Mouse (Mus musculus) embryo, embryonic 10.5 days (tissue): ENCODE data around the gene Dner.
A peak's percentile ranks its signal among the peaks of the same experiment; 100 is the strongest.

ENCODE experiments used
- DNase-seq: peaks from one replicate; pipeline ENCODE4 v3.0.0-alpha.2; 2015; ENCODE audit warnings: low spot score

Gene Dner

DNA sequence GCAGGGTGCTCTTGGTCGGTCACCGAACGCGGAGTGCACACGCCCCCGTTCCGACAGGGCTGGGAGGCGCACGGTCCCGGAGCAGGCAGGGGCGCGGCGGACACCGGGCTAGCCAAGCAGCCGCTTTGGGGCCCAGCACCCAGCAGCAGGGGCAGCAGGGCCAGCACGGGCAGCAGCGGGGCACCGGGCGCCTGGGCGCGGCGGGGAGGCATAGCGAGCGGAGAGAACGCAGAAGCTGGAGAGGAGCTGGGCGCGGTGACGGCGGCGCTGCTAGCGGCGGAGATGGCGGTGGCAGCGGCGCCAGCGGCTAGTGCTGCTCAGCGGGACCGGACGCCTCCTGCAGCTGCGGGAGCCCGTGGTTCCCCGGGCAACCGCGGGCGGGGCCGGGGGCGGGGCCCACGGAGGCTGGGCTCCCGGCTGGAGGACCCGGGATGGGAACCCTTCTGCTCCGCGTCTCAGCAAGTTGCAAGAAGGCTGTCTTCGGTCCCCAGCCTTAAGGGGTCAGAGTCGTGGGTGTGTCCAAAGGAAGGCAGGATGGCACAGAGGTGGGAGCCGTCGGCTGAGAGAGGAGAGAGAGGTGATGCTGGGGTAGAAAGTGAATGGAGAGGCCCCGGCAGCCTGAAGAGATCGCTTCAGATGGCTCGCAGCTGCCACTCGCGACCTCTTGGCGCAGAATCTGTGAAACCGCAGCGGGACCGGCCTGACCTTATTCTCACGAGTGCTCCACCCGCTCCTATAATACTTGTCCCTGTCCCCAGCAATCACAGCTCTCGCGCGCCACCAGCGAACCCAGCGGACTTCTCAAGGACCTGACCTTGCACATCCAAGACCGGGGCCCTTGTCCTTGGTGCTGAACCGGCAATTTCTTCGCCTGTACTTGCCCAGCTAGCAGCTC, at the start of gene Dner:
Dner (minus strand) TSS at position 705 of the 895 bp plus-strand sequence.
- DNase-seq: peak; percentile 94

- DNase-seq: no peak
Observed at GRCm38 (mm10) chr1:84742156-84742555, 46.1 kb upstream of the Dner start.

DNA sequence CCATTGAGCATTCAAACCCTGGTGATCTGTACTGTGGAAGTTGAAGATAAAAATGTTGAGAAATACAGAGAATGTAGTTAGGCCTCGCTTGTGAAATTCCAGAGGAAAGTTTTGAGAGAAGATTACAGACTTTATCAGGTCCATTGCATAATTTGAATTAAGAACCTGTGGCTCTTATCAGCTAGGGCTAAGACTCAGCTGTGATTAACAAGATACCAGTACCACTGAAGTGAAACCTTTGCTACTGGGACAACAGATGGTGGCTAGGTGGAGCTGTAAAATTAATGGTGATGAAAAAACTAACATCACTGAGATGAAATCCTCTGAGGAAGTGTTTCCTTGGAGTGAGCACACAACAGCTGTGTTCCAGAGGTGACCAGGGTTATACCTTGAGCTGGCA, 44.1 kb upstream of the Dner start:
- no peak for DNase-seq

- no peak for DNase-seq
Observed at GRCm38 (mm10) chr1:84737097-84737496, 41.1 kb upstream of the Dner start.

- peak; percentile 50 for DNase-seq
Observed at GRCm38 (mm10) chr1:84733799-84734198, 37.8 kb upstream of the Dner start.

DNA sequence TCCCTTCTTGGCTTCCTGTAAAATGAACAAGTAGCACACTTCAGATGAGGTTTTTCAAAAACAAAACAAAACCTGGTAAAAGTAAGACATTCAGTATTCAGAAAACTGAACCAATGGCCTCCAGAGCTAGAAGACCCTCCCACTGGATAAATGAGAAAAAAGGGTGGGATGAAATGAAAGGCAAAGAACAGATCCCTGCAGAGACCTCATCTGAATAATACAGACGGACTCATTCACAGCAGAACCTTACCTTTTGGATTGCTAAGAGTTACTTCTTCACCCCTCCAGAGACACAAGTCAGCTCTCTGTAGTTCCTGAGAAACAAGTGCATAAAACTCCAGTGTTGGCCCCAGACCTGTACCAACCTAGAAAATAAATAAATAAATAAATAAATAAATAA, 35.7 kb upstream of the Dner start:
- no peak for DNase-seq

DNA sequence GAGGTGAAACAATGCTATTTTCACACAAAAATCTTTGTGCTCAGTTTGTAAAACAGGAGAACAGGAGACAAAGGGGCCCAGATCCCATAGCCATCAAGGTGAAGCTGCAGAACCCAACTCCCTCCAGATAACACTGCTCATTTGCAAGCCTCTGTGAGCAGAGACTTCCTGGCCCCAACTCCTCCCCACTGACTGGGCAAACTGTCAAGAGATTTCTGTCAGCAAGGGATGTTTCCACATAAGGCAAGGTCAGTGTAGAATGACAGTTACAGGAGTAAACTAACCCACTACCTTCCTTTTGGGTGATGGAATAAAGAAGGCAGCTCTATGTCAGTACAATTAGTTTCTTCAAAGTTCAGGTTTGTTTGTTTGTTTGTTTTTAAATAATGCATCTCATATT, 26.8 kb upstream of the Dner start:
- no peak for DNase-seq

GRCm38 (mm10) chr1:84722371-84722770, 26.4 kb upstream of the Dner start:
- DNase-seq: no peak

DNA sequence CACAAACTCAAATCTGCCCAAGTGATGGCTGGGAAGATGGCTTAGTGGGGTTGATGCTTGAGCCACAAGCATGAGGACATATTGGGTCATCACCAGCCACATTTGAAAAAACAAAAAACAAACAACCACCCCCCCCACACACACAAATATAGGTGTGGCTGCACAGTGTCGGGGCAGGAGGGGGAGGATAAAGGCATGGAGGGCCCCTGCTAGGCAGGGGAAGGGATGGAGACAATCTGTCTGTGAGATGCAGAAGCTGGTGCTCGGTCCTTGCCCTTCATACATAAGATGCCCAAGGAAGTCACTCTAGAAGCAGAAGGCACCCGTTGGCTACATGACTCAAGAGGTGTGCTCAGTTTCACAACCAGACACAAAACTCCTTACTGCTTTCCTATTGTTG, 25.9 kb upstream of the Dner start:
- DNase-seq: no peak

GRCm38 (mm10) chr1:84709810-84710785, 14.1 kb upstream of the Dner start:
- peak; percentile 23 for DNase-seq

DNA sequence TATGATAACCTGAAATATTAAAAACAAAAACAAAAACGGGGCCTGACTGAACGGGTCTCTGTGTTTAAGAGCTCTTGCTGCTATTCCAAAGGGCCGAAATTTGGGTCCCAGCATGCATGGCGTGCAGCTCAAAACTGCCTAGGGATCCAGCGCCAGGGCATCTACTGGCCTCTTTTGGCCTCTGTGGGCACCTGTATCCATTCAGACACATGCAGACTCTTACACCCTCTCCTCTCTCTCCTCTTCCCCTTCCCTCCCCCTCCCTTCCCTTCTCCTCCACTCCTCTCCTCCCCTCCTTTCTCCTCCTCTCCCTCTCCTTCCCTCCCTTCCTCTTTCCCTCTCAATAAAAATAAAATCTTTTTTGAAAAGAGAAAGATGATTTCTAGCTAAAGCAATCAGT, 13.4 kb upstream of the Dner start:
- DNase-seq: peak; percentile 47

DNA sequence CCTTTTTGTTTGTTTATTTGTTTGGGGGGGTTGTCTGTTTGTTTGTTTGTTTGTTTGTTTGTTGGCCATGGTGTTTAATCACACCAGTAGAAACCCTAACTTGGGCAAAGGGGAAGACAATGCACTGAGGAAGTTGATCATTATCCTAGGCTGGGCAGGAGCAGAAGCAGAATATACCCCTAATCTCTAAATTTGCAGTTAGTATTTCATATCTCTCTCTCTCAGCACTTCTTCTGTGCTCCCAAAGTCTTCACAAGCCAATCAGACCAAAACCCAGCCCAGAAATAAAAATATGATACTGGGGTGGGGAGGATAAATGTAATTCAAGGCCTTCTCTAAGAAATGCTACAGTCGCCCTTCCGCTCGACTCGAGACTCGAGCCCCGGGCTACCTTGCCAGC, 4.2 kb upstream of the Dner start:
- DNase-seq: no peak

GRCm38 (mm10) chr1:84697136-84697535, 1.1 kb upstream of the Dner start:
- peak; percentile 80 for DNase-seq

GRCm38 (mm10) chr1:84694688-84695474, 1.1 kb downstream of the Dner start:
- peak; percentile 39 for DNase-seq

- DNase-seq: no peak
Observed at GRCm38 (mm10) chr1:84677910-84678309, 18.1 kb downstream of the Dner start.

GRCm38 (mm10) chr1:84668100-84668846, 27.7 kb downstream of the Dner start:
- DNase-seq: no peak

- no peak for DNase-seq
Observed at GRCm38 (mm10) chr1:84667660-84668059, 28.4 kb downstream of the Dner start.

DNA sequence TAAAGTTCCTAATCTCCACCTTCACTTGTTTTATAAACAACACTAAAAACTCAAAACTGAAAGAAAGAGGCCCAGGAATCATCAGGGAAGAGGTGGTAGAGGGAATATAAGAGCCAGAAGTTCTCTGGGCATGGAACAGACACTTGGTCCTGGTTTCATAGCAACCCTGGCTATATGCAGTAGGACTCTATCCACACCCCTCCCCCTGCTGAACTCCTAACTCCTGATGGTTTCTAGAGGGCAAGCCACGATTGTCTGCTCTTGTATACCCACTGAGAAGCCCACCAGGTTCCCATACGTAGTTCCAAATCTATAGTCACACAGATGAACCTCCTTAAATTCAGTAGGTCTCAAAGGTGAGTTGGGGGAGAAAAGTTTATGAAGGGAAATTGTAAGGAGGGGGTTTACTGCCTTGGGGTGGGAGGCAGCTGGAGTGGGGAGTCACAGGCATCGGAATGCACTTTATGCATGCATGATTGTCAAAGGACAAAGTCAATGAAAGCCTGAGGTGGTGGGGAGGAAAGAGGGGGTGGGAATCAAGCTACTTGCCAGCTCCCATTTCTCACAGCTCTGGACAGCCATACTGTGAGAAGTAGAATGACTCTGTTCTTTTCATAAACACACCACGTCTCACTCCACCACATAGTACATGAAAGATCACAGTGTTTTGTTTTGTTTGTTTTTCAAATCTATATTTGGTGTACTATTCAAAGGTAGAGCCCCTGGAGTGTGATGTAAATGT, 31.5 kb downstream of the Dner start:
- DNase-seq: peak; percentile 5

GRCm38 (mm10) chr1:84646781-84647180, 49.2 kb downstream of the Dner start:
- DNase-seq: no peak

DNA sequence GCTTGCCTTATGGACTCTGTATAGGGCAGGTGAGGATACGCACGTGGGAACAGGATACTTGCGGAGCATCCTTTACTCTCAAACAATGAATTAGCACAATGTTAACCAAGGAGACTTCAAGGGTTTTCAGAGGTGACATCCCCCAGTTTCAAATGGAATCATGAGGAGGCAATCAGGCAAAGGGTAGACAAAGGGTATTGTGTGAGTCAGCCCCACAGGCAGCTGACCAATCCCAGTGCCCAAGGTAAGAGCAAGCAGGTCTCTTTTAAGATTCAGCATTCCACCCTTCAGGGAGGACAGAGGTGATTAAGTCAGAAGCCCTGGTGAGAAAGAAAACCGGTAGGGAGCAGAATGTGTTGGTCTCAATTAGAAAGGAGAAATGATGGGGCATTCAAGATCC, 55.6 kb downstream of the Dner start:
- DNase-seq: no peak
